Mouse (Mus musculus): ENCODE measurements at regions not wholly inside any gene's neighbourhood (a gene's known extent, or its start where the extent isn't known, plus 50 kb on each side); places are given as distances from the start of the nearest gene placed in this dataset.
A peak's percentile ranks its signal among the peaks of the same experiment; 100 is the strongest.

DNA sequence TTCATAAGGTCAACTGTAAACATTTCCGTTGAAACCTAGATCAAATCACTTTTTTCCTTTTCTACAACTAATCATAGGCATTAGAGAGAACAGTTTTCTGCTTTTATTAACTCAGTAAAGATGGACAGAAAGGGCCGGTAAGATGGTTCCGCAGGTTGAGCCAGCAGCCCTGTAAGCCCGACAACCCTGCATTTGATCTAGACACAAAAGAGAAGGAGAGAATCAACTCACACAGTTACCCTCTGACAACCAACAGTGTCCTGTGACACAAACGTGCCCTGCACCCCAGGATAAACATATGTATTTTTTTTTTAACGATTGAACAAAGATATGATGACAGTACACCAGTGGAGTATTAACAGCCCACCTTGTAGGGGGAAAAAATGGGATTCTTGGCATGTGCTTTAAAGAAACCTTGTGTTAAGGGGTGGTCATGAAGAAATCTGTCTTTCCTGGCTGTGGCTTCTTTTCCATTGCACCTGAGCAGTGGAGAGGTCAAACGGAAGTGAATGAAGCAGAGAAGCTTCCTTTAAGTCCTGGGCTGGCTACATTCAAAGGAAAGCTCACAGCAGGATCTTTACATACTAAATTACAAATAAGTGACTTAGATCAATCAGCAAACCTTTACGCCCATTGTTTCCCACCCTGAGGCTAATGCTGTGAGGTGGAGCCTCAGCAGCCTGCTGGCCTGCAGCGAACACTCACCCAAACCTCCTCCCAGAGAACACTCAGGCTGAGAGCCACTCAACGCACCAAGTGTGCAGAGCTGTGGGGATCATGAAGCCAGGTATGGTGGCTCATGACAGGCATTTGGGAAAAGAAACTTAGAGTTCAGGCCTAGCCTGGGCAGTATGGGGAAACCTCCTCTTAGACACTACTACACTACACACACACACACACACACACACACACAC lies 66.8 kb upstream of the Arhgap29 start:
- H3K27ac ChIP-seq (ENCODE audit: low read depth, low read length): no peak overlapping the region
- peaks cover 8% of the 10 kb centered on the region; the same call in 1 of the 2 replicates for H3K4me1 ChIP-seq (ENCODE audit: control insufficient read depth, insufficient read depth, low read length)
- H3K9me3 ChIP-seq (ENCODE audit: control insufficient read depth, low read length): no peaks in the 10 kb centered on the region
- DNase-seq (ENCODE audit: low spot score, missing footprints) (peak; percentile 90), ATAC-seq (ENCODE audit: low FRiP score) (peak; percentile 45)
- H3K27me3 ChIP-seq (ENCODE audit: control insufficient read depth, insufficient read depth, low read length): peaks cover 7% of the 10 kb centered on the region; the same call in 1 of the 2 replicates
- WGBS: 17% methylated on average over 10 of the region's 10 CpGs
- H3K36me3 ChIP-seq (ENCODE audit: control insufficient read depth, insufficient read depth, low read length): no peaks in the 10 kb centered on the region
- H3K4me2 ChIP-seq: no peak overlapping the region
- no peak overlapping the region for H3K9ac ChIP-seq (ENCODE audit: low read length)
- H3K4me3 ChIP-seq (ENCODE audit: low read depth, low read length): no peak overlapping the region

DNA sequence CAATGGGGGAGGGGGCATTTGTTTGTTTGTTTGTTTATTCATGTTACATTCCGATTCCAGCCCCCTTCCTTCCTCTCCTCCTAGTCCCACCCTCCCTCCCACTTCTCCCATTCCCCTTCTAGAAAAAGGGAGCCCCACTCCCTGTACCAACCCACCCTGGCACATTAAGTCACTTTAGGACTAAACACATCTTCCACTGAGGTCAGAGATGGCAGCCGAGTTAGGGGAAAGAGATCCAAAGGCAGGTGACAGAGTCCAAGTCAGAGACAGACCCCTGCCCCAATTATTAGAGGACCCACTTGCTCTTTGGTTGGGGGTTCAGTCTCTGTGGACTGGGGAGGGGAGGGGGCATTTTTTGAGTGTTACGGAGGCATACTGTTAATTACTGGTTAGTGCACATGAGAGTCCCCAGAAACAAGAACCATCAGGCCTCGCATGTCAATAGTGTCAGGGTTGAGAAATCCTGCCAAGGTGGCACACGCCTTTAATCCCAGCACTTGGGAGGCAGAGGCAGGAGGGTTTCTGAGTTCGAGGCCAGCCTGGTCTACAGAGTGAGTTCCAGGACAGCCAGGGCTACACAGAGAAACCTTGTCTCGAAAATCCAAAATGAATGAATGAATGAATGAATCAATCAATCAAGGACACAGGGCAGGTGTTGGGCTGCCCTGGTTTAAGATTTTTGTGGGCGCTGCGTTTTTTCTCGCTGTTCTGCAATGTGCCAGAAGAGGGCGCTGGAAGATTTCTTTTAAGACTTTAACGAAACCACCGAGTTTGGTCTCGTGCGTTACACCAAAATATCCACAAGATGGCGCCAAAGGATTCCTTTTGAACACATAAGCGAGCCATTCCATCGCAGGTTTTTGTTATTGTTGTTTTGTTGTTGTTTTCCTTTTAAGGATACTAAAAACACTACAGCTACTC lies 67.8 kb upstream of the Arhgap29 start:
- Histone ChIP-seq H3K9me3 (ENCODE audit: control insufficient read depth, low read length) (no peaks in the 10 kb centered on the region), H3K27ac (ENCODE audit: low read depth, low read length) (no peak overlapping the region), H3K36me3 (ENCODE audit: control insufficient read depth, insufficient read depth, low read length) (no peaks in the 10 kb centered on the region), H3K4me3 (ENCODE audit: low read depth, low read length) (no peak overlapping the region), H3K4me2 (no peak overlapping the region), H3K9ac (ENCODE audit: low read length) (no peak overlapping the region), H3K4me1 (ENCODE audit: control insufficient read depth, insufficient read depth, low read length) (peaks cover 8% of the 10 kb centered on the region; the same call in 1 of the 2 replicates), H3K27me3 (ENCODE audit: control insufficient read depth, insufficient read depth, low read length) (peaks cover 7% of the 10 kb centered on the region; the same call in 1 of the 2 replicates)
- 24% methylated on average over 18 of the region's 18 CpGs for WGBS
- ATAC-seq (ENCODE audit: low FRiP score): peak; percentile 82
- DNase-seq (ENCODE audit: low spot score, missing footprints): peak; percentile 99

DNA sequence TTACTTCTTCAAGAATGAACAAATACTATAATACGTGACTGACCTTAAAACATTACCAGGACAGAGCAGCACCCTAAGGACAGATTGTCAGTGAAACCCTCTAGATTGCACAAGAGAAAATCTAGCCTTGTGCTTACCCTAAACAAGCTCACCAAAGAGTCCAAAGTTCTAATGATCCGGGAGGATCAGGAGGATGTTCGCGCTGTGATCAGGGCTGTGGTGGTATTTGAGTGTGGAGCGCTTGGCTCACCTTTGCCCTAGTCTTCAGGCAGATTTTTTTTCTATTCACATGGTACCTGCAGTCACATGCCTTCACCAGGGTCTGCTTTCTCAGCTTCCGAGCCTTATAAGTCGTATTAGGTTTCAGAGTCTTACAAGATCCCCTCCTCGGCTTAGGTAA lies 65.3 kb upstream of the Abcd3 start:
- Histone ChIP-seq H3K27ac (ENCODE audit: low read depth, low read length) (no peak overlapping the region), H3K4me3 (ENCODE audit: low read depth, low read length) (no peak overlapping the region), H3K36me3 (ENCODE audit: control insufficient read depth, insufficient read depth, low read length) (no peaks in the 10 kb centered on the region), H3K27me3 (ENCODE audit: control insufficient read depth, insufficient read depth, low read length) (no peaks in the 10 kb centered on the region; the same call in 1 of the 2 replicates), H3K9me3 (ENCODE audit: control insufficient read depth, low read length) (no peaks in the 10 kb centered on the region), H3K4me1 (ENCODE audit: control insufficient read depth, insufficient read depth, low read length) (no peaks in the 10 kb centered on the region), H3K9ac (ENCODE audit: low read length) (no peak overlapping the region), H3K4me2 (no peak overlapping the region)
- DNase-seq (ENCODE audit: low spot score, missing footprints): peak; percentile 64
- ATAC-seq (ENCODE audit: low FRiP score): no peak
- WGBS: 89% methylated on average over 8 of the region's 8 CpGs

DNA sequence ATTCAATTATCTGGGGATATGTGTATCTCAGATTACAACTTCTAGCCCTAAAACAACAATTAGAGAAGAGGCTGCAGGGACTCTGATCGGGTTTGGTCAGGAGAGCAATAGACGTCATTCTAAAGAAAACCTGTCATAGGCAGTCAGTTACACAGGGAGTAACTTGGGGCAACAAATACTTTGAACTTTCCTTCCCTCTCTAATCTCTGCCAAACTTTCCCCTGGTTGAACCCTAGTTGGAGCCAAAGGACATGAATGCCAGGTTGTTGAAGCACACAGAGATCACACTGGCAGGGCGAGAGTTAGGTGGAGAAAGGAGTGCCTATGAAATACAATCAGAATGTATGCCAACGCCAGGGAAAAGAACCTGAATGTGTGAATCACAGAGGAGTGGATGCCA lies 60.0 kb upstream of the Abcd3 start:
- H3K4me3 ChIP-seq (ENCODE audit: low read depth, low read length): no peak overlapping the region
- 91% methylated on average over 4 of the region's 4 CpGs for WGBS
- no peaks in the 10 kb centered on the region for H3K4me1 ChIP-seq (ENCODE audit: control insufficient read depth, insufficient read depth, low read length)
- no peak overlapping the region for H3K27ac ChIP-seq (ENCODE audit: low read depth, low read length)
- no peaks in the 10 kb centered on the region for H3K27me3 ChIP-seq (ENCODE audit: control insufficient read depth, insufficient read depth, low read length)
- H3K9ac ChIP-seq (ENCODE audit: low read length): no peak overlapping the region
- no peak for ATAC-seq (ENCODE audit: low FRiP score)
- DNase-seq (ENCODE audit: low spot score, missing footprints): no peak
- H3K9me3 ChIP-seq (ENCODE audit: control insufficient read depth, low read length): no peaks in the 10 kb centered on the region
- H3K4me2 ChIP-seq: no peak overlapping the region
- no peaks in the 10 kb centered on the region for H3K36me3 ChIP-seq (ENCODE audit: control insufficient read depth, insufficient read depth, low read length)

DNA sequence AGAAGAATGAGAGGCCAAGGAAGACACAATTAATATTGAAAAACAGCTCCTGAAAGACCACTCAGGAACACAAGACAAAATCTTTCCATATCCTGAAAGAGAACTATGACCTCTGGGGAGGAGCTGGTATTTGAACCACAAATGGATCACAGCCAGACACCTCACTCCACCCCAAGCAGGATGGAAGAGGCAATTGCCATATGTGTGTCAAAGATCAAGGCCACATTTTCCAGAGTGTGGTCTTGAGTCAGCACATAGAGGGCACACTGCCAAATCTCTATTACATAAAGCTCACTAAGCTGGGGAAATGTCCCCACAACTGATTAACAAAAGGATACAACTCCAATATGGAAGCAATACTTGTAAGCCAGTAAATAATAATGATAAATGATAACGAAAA lies 59.5 kb upstream of the Abcd3 start:
- Histone ChIP-seq H3K4me1 (ENCODE audit: control insufficient read depth, insufficient read depth, low read length) (no peaks in the 10 kb centered on the region), H3K27me3 (ENCODE audit: control insufficient read depth, insufficient read depth, low read length) (no peaks in the 10 kb centered on the region), H3K9ac (ENCODE audit: low read length) (no peak overlapping the region), H3K27ac (ENCODE audit: low read depth, low read length) (no peak overlapping the region), H3K36me3 (ENCODE audit: control insufficient read depth, insufficient read depth, low read length) (no peaks in the 10 kb centered on the region), H3K4me3 (ENCODE audit: low read depth, low read length) (no peak overlapping the region), H3K9me3 (ENCODE audit: control insufficient read depth, low read length) (no peaks in the 10 kb centered on the region), H3K4me2 (no peak overlapping the region)
- ATAC-seq (ENCODE audit: low FRiP score): no peak
- WGBS: 88% methylated on average over 1 of the region's 1 CpGs
- DNase-seq (ENCODE audit: low spot score, missing footprints): no peak

DNA sequence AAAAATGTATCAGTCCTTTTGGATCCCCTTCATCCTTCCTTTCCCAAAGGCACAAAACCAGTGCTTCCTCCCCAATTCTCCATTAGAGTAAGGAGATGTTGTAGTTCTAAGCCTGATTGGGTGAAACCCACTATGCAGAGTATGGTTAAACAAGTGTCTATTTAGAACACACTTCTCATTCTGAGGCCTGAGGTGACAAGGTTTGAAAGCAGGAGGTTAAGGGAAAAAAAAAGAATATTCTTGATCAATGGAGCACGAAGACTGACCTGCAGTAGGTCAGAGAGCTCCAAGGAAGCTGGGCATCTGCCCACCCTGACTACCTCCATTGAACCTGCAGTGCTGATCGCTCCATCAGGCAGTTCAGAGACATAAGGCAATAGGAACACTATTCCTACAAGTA lies 58.5 kb upstream of the Abcd3 start:
- DNase-seq (ENCODE audit: low spot score, missing footprints) (no peak), ATAC-seq (ENCODE audit: low FRiP score) (no peak)
- no peak overlapping the region for H3K9ac ChIP-seq (ENCODE audit: low read length)
- H3K4me2 ChIP-seq: no peak overlapping the region
- H3K4me3 ChIP-seq (ENCODE audit: low read depth, low read length): no peak overlapping the region
- H3K9me3 ChIP-seq (ENCODE audit: control insufficient read depth, low read length): no peaks in the 10 kb centered on the region
- no peaks in the 10 kb centered on the region for H3K27me3 ChIP-seq (ENCODE audit: control insufficient read depth, insufficient read depth, low read length)
- WGBS: 93% methylated on average over 2 of the region's 2 CpGs
- no peak overlapping the region for H3K27ac ChIP-seq (ENCODE audit: low read depth, low read length)
- no peaks in the 10 kb centered on the region for H3K36me3 ChIP-seq (ENCODE audit: control insufficient read depth, insufficient read depth, low read length)
- H3K4me1 ChIP-seq (ENCODE audit: control insufficient read depth, insufficient read depth, low read length): no peaks in the 10 kb centered on the region

DNA sequence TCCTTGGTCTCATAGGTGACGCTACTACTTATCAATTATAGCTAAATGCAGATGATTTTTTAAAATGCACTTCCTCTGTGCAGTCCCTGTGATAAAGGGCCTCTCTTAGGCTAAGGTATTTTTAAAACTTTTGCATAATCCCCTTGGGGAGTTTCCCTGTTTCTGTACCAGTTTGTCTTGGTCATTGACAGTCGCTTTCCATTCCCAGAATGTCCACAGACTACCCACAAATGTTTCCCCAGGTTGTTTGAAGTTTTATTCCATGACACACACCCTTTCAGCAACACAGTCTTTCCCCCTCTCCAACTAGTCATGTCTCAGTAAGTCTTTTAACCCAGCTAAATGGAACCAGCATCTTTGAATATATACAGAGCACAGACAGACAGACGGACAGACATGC lies 57.6 kb upstream of the Abcd3 start:
- Histone ChIP-seq H3K9ac (ENCODE audit: low read length) (no peak overlapping the region), H3K4me1 (ENCODE audit: control insufficient read depth, insufficient read depth, low read length) (no peaks in the 10 kb centered on the region), H3K9me3 (ENCODE audit: control insufficient read depth, low read length) (no peaks in the 10 kb centered on the region), H3K4me3 (ENCODE audit: low read depth, low read length) (no peak overlapping the region), H3K27me3 (ENCODE audit: control insufficient read depth, insufficient read depth, low read length) (no peaks in the 10 kb centered on the region), H3K4me2 (no peak overlapping the region), H3K36me3 (ENCODE audit: control insufficient read depth, insufficient read depth, low read length) (no peaks in the 10 kb centered on the region), H3K27ac (ENCODE audit: low read depth, low read length) (no peak overlapping the region)
- ATAC-seq (ENCODE audit: low FRiP score) (no peak), DNase-seq (ENCODE audit: low spot score, missing footprints) (no peak)
- 92% methylated on average over 3 of the region's 3 CpGs for WGBS

DNA sequence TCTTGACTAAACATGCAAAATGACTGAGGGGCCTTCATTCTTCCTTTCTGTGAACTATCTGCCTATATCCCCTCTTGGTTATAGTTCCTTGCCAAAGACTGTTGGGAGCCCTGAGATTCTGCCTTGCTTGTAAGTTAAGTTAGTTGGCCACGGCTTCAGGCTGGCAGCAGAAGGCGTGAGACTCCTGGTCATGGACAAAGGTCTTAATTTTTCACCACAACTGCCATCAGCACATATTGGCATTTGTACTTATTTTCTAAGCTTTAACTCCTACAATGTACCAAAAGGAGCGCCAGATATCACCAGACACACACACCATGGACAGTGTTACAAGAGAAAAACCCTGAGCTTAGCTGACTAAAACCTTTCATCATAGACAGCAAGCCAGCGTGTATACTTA lies 56.7 kb upstream of the Abcd3 start:
- Histone ChIP-seq H3K27me3 (ENCODE audit: control insufficient read depth, insufficient read depth, low read length) (no peaks in the 10 kb centered on the region), H3K9me3 (ENCODE audit: control insufficient read depth, low read length) (no peaks in the 10 kb centered on the region), H3K4me1 (ENCODE audit: control insufficient read depth, insufficient read depth, low read length) (no peaks in the 10 kb centered on the region), H3K27ac (ENCODE audit: low read depth, low read length) (no peak overlapping the region), H3K36me3 (ENCODE audit: control insufficient read depth, insufficient read depth, low read length) (no peaks in the 10 kb centered on the region), H3K9ac (ENCODE audit: low read length) (no peak overlapping the region), H3K4me3 (ENCODE audit: low read depth, low read length) (no peak overlapping the region), H3K4me2 (no peak overlapping the region)
- no peak for ATAC-seq (ENCODE audit: low FRiP score)
- no peak for DNase-seq (ENCODE audit: low spot score, missing footprints)
- 87% methylated on average over 4 of the region's 4 CpGs for WGBS

DNA sequence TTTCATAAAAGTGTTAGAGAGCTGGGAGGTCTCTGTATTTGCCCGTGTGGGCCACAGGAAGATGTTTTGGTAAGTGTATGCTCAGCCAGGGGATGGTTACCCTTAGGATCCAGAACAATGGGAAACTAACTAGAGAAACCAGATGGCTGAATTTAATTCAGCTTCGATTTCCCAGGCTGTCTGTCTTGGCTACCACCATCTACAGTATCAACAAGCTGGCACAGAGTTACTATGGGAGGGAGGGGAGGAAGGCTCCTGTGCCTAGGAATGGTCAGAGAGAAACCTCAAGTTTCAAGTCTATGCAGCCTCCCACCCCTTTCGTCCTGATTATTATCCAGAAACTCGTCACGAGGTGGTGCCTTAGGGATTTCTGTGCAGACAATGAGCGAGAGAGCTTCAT lies 55.6 kb upstream of the Abcd3 start:
- 76% methylated on average over 6 of the region's 6 CpGs for WGBS
- no peaks in the 10 kb centered on the region for H3K27me3 ChIP-seq (ENCODE audit: control insufficient read depth, insufficient read depth, low read length)
- no peaks in the 10 kb centered on the region for H3K4me1 ChIP-seq (ENCODE audit: control insufficient read depth, insufficient read depth, low read length)
- H3K9me3 ChIP-seq (ENCODE audit: control insufficient read depth, low read length): no peaks in the 10 kb centered on the region
- no peaks in the 10 kb centered on the region for H3K36me3 ChIP-seq (ENCODE audit: control insufficient read depth, insufficient read depth, low read length)
- H3K4me3 ChIP-seq (ENCODE audit: low read depth, low read length): no peak overlapping the region
- H3K27ac ChIP-seq (ENCODE audit: low read depth, low read length): no peak overlapping the region
- no peak overlapping the region for H3K9ac ChIP-seq (ENCODE audit: low read length)
- DNase-seq (ENCODE audit: low spot score, missing footprints) (no peak), ATAC-seq (ENCODE audit: low FRiP score) (no peak)
- no peak overlapping the region for H3K4me2 ChIP-seq
